Mouse (Mus musculus) forebrain, embryonic 13.5 days (tissue): ENCODE results near the gene Amigo2. TPM values are rescaled to one million over a fixed set of nuclear protein-coding genes. Genes with fewer than 3 reads are reported as not detected.

Experiments used
- ATAC-seq: fragments of 200-750 bp; cut with Nextera tagmentation; 2 replicates; pipeline ENCODE4 v1.8.0; 2017
- H3K27ac ChIP-seq: fragments of 300-500 bp; sonication (generic); 2 replicates; pipeline ENCODE4 v1.5.1; 2015; ENCODE audit warnings: inconsistent platforms, mild to moderate bottlenecking, moderate library complexity
- H3K27me3 ChIP-seq: fragments of 300-500 bp; sonication (generic); 2 replicates; pipeline ENCODE4 v1.6.1; 2015; ENCODE audit warnings: mild to moderate bottlenecking, inconsistent platforms
- H3K36me3 ChIP-seq: fragments of 300-500 bp; sonication (generic); 2 replicates; pipeline ENCODE4 v1.6.1; 2015; ENCODE audit warnings: mild to moderate bottlenecking, inconsistent platforms; ENCODE audit not compliant: poor library complexity, severe bottlenecking
- H3K4me1 ChIP-seq: fragments of 300-500 bp; sonication (generic); 2 replicates; pipeline ENCODE4 v1.6.1; 2015; ENCODE audit warnings: inconsistent platforms
- H3K4me2 ChIP-seq: fragments of 300-500 bp; sonication (generic); 2 replicates; pipeline ENCODE4 v1.6.1; 2015; ENCODE audit warnings: inconsistent platforms, mild to moderate bottlenecking, moderate library complexity
- H3K4me3 ChIP-seq: fragments of 300-500 bp; sonication (generic); 2 replicates; pipeline ENCODE4 v1.5.1; 2015; ENCODE audit warnings: mild to moderate bottlenecking, inconsistent platforms
- H3K9ac ChIP-seq: fragments of 300-500 bp; sonication (generic); 2 replicates; pipeline ENCODE4 v1.6.1; 2015; ENCODE audit warnings: mild to moderate bottlenecking, inconsistent platforms
- H3K9me3 ChIP-seq: fragments of 300-500 bp; sonication (generic); replicated peaks from 2 replicates; pipeline ENCODE4 v1.6.1; 2016; ENCODE audit warnings: inconsistent platforms
- WGBS: fragments of 180-500 bp; shearing (Covaris S2); methylation state at CpG from one replicate; pipeline ENCODE4 v1.1.7; 2015; 5-methylcytosine and 5-hydroxymethylcytosine counted together
- polyA plus RNA-seq: library from polyadenylated mRNA; unstranded; fragments of >200 nt; fragmentation: Nextera tagmentation; extraction: Ambion mirVana; gene quantifications from 2 replicates; pipeline ENCODE4 v1.2.1, GENCODE M21; 2015

Gene Amigo2
- polyA plus RNA-seq, 1 experiment from 2014 or later = 3.6 TPM

DNA sequence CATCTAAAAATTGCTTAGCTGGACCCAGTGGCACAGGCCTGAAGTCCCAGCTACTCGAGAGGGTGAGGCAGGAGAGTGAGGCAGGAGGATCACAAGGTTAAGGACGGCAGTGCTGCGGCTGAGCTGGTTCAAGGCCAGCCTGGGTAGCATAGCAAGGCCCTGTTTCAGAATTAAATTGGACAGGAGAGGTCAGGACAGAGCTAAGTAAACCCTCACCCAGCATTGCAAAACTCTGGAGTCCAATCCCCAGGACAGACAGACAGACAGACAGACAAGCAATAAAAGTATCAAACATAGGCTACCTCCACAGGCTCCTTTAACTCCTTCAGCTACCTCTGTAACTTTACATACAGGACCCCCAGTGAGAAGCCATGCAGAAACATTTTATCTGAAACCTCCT is 42.2 kb downstream of the Amigo2 start:
- Histone ChIP-seq H3K9ac (no peak overlapping the region), H3K27ac (no peak overlapping the region), H3K36me3 (no peaks in the 10 kb centered on the region), H3K27me3 (no peaks in the 10 kb centered on the region), H3K4me2 (no peak overlapping the region), H3K4me1 (no peaks in the 10 kb centered on the region), H3K4me3 (no peak overlapping the region), H3K9me3 (no peaks in the 10 kb centered on the region)
- 84% methylated on average over 3 of the region's 3 CpGs for WGBS
- no peak for ATAC-seq

GRCm38 (mm10) chr15:97196644-97197043 is 50.4 kb downstream of the Amigo2 start:
- WGBS = 63% methylated on average over 7 of the region's 7 CpGs
- H3K4me2 ChIP-seq = no peak overlapping the region
- H3K4me1 ChIP-seq = no peaks in the 10 kb centered on the region

GRCm38 (mm10) chr15:97195628-97196027 is 51.5 kb downstream of the Amigo2 start:
- Histone ChIP-seq H3K4me1 (no peaks in the 10 kb centered on the region), H3K27ac (no peak overlapping the region), H3K27me3 (no peaks in the 10 kb centered on the region), H3K9ac (no peak overlapping the region), H3K36me3 (no peaks in the 10 kb centered on the region), H3K4me3 (no peak overlapping the region), H3K9me3 (no peaks in the 10 kb centered on the region), H3K4me2 (no peak overlapping the region)
- ATAC-seq = 0 out of 2 replicates have a peak, but pooled peaks have one; percentile 59
- 3% methylated on average over 1 of the region's 1 CpGs for WGBS

More at GRCm38 (mm10) chr15:97196644-97197043, 50.4 kb downstream of the Amigo2 start:
- H3K27me3 ChIP-seq = no peaks in the 10 kb centered on the region
- ATAC-seq = no peak
- H3K9me3 ChIP-seq = no peaks in the 10 kb centered on the region
- no peak overlapping the region for H3K4me3 ChIP-seq
- H3K9ac ChIP-seq = no peak overlapping the region
- H3K27ac ChIP-seq = no peak overlapping the region
- no peaks in the 10 kb centered on the region for H3K36me3 ChIP-seq

Other genes with a start within 250 kb of the Amigo2 start
- gene Slc38a4, start 191.3 kb downstream of the Amigo2 start, polyA plus RNA-seq = 2.7 and 3.2 TPM in 2 replicates
- gene Pced1b, start 180 bp downstream of the Amigo2 start, polyA plus RNA-seq = 2.5 and 2.6 TPM in 2 replicates